Mouse (Mus musculus) kidney, embryonic 14.5 days (tissue): ENCODE measurements around the gene Kmt2d. TPM values are rescaled to one million over a fixed set of nuclear protein-coding genes. Genes with fewer than 3 reads are reported as not detected.
"Not testable (repeated sequence)": the region's sequence is repeated elsewhere in the genome, so short reads cannot be mapped to it uniquely, and the experiment has no call there.

ENCODE experiments used
- ATAC-seq: fragments of 200-750 bp; cut with Nextera tagmentation; 2 replicates; pipeline ENCODE4 v1.8.0; 2017; ENCODE audit warnings: moderate number of reproducible peaks, mild to moderate bottlenecking, moderate TSS enrichment, moderate library complexity; ENCODE audit not compliant: low FRiP score, low TSS enrichment
- H3K27ac ChIP-seq: fragments of 300-500 bp; sonication (generic); 2 replicates; pipeline ENCODE4 v1.5.1; 2014; ENCODE audit warnings: low read depth, mild to moderate bottlenecking, low read length, moderate library complexity, mixed read lengths
- H3K27me3 ChIP-seq: fragments of 300-500 bp; sonication (generic); 2 replicates; pipeline ENCODE4 v1.6.1; 2014; ENCODE audit warnings: mild to moderate bottlenecking, low read length; ENCODE audit not compliant: control insufficient read depth, insufficient read depth
- H3K36me3 ChIP-seq: fragments of 300-500 bp; sonication (generic); 2 replicates; pipeline ENCODE4 v1.6.1; 2014; ENCODE audit warnings: low read length, mixed read lengths; ENCODE audit not compliant: control insufficient read depth, insufficient read depth
- H3K4me1 ChIP-seq: fragments of 300-500 bp; sonication (generic); 2 replicates; pipeline ENCODE4 v1.6.1; 2014; ENCODE audit warnings: low read length, mixed read lengths; ENCODE audit not compliant: control insufficient read depth, insufficient read depth
- H3K4me2 ChIP-seq: fragments of 300-500 bp; sonication (generic); replicated peaks from 2 replicates; pipeline ENCODE4 v1.6.1; 2014; ENCODE audit warnings: low read depth, mild to moderate bottlenecking, low read length
- H3K4me3 ChIP-seq: fragments of 300-500 bp; sonication (generic); 2 replicates; pipeline ENCODE4 v1.5.1; 2014; ENCODE audit warnings: mild to moderate bottlenecking, low read length
- H3K9ac ChIP-seq: fragments of 300-500 bp; sonication (generic); 2 replicates; pipeline ENCODE4 v1.6.1; 2014; ENCODE audit warnings: low read depth, mild to moderate bottlenecking, low read length, moderate library complexity
- H3K9me3 ChIP-seq: fragments of 300-500 bp; sonication (generic); 2 replicates; pipeline ENCODE4 v1.6.1; 2016; ENCODE audit warnings: low read length; ENCODE audit not compliant: control insufficient read depth
- WGBS: fragments of 180-500 bp; shearing (Covaris S2); extraction: QIAGEN DNeasy Blood & Tissue Kit; methylation state at CpG from one replicate; pipeline ENCODE4 v1.1.7; 2014; 5-methylcytosine and 5-hydroxymethylcytosine counted together
- polyA plus RNA-seq: library from polyadenylated mRNA; unstranded; fragments of >200 nt; fragmentation: Nextera tagmentation; extraction: Ambion mirVana; gene quantifications from 2 replicates; pipeline ENCODE4 v1.2.1, GENCODE M21; 2014

Gene Kmt2d
- polyA plus RNA-seq = 17.5 and 21.4 TPM in 2 replicates

- peak; percentile 69 for ATAC-seq
- H3K4me1 ChIP-seq = peaks cover 26% of the 10 kb centered on the region
These were observed at the start of gene Kmt2d for GRCm38 (mm10) chr15:98871070-98871915. Kmt2d (minus strand) TSS chr15:98871204.

GRCm38 (mm10) chr15:98918499-98918895 is 47.5 kb upstream of the Kmt2d start:
- WGBS = 25% methylated on average over 8 of the region's 8 CpGs
- peak overlapping the region; percentile 26 for H3K27ac ChIP-seq
- H3K9ac ChIP-seq = peak overlapping the region; percentile 46

More at GRCm38 (mm10) chr15:98871070-98871915, at the start of gene Kmt2d:
- peak within 1 kb of the TSS; percentile 92 for H3K4me2 ChIP-seq
- peak within 1 kb of the TSS; percentile 98 for H3K9ac ChIP-seq
- peak within 1 kb of the TSS; percentile 70 for H3K4me3 ChIP-seq
- H3K27me3 ChIP-seq = no peaks in the 10 kb centered on the region
- no peaks in the 10 kb centered on the region for H3K9me3 ChIP-seq
- peak within 1 kb of the TSS; percentile 95 for H3K27ac ChIP-seq
- WGBS = under 1% methylated on average over 79 of the region's 94 CpGs
- H3K36me3 ChIP-seq = peaks cover 10% of the 10 kb centered on the region

GRCm38 (mm10) chr15:98917538-98918498 is 46.8 kb upstream of the Kmt2d start, which contains the start of gene Lmbr1l:
Lmbr1l (minus strand) TSS chr15:98918231.
- no peaks in the 10 kb centered on the region for H3K9me3 ChIP-seq
- peak; percentile 96 for ATAC-seq
- no peaks in the 10 kb centered on the region for H3K27me3 ChIP-seq
- H3K4me2 ChIP-seq = peak within 1 kb of the TSS; percentile 83
- peak within 1 kb of the TSS; percentile 86 for H3K4me3 ChIP-seq
- H3K27ac ChIP-seq = peak within 1 kb of the TSS; percentile 92
- H3K36me3 ChIP-seq = peaks cover 10% of the 10 kb centered on the region
- under 1% methylated on average over 81 of the region's 82 CpGs for WGBS
- peak within 1 kb of the TSS; percentile 77 for H3K9ac ChIP-seq
- H3K4me1 ChIP-seq = peaks cover 15% of the 10 kb centered on the region

More at GRCm38 (mm10) chr15:98918499-98918895, 47.5 kb upstream of the Kmt2d start:
- not testable (repeated sequence) for ATAC-seq, H3K36me3 ChIP-seq, H3K27me3 ChIP-seq, H3K9me3 ChIP-seq
- Histone ChIP-seq H3K4me1 (peaks cover 15% of the 10 kb centered on the region), H3K4me2 (peak overlapping the region; percentile 42), H3K4me3 (peak overlapping the region; percentile 86)

- ATAC-seq = no peak
- Histone ChIP-seq H3K9ac (peak overlapping the region; percentile 77), H3K9me3 (no peaks in the 10 kb centered on the region), H3K36me3 (peaks cover 17% of the 10 kb centered on the region), H3K4me3 (peak overlapping the region; percentile 86), H3K4me2 (peak overlapping the region; percentile 83), H3K27me3 (no peaks in the 10 kb centered on the region), H3K4me1 (peaks cover 15% of the 10 kb centered on the region), H3K27ac (peak overlapping the region; percentile 92; the same call in 1 of the 2 replicates)
- WGBS = 0% methylated on average over 14 of the region's 14 CpGs
These were observed 46.1 kb upstream of the Kmt2d start for GRCm38 (mm10) chr15:98917091-98917490.

- no peak overlapping the region for H3K27ac ChIP-seq
- H3K9ac ChIP-seq = no peak overlapping the region
- peak overlapping the region; percentile 83 for H3K4me2 ChIP-seq
- H3K36me3 ChIP-seq = peaks cover 26% of the 10 kb centered on the region
- H3K27me3 ChIP-seq = no peaks in the 10 kb centered on the region
- 82% methylated on average over 4 of the region's 4 CpGs for WGBS
- no peaks in the 10 kb centered on the region for H3K9me3 ChIP-seq
- peak overlapping the region; percentile 86; the same call in 1 of the 2 replicates for H3K4me3 ChIP-seq
- H3K4me1 ChIP-seq = peaks cover 15% of the 10 kb centered on the region
- no peak for ATAC-seq
These were observed 45.0 kb upstream of the Kmt2d start for GRCm38 (mm10) chr15:98916016-98916415.

- WGBS = 94% methylated on average over 6 of the region's 6 CpGs
- H3K4me2 ChIP-seq = no peak overlapping the region
- H3K4me3 ChIP-seq = no peak overlapping the region
- ATAC-seq = no peak
- H3K9ac ChIP-seq = no peak overlapping the region
- no peaks in the 10 kb centered on the region for H3K9me3 ChIP-seq
- H3K4me1 ChIP-seq = peaks cover 15% of the 10 kb centered on the region
- no peak overlapping the region for H3K27ac ChIP-seq
- H3K36me3 ChIP-seq = peaks cover 32% of the 10 kb centered on the region
- H3K27me3 ChIP-seq = no peaks in the 10 kb centered on the region
These were observed 43.9 kb upstream of the Kmt2d start for GRCm38 (mm10) chr15:98914903-98915302.

- Histone ChIP-seq H3K36me3 (peaks cover 51% of the 10 kb centered on the region), H3K4me1 (no peaks in the 10 kb centered on the region), H3K27ac (no peak overlapping the region), H3K27me3 (no peaks in the 10 kb centered on the region; the same call in none of the 2 replicates), H3K4me2 (no peak overlapping the region), H3K9ac (no peak overlapping the region), H3K4me3 (no peak overlapping the region), H3K9me3 (no peaks in the 10 kb centered on the region)
- 36% methylated on average over 10 of the region's 10 CpGs for WGBS
- no peak for ATAC-seq
These were observed 33.7 kb upstream of the Kmt2d start for GRCm38 (mm10) chr15:98904692-98905091.

- no peak overlapping the region for H3K27ac ChIP-seq
- H3K4me3 ChIP-seq = no peak overlapping the region
- H3K27me3 ChIP-seq = peaks cover 20% of the 10 kb centered on the region
- WGBS = 89% methylated on average over 2 of the region's 2 CpGs
- no peak for ATAC-seq
- no peak overlapping the region for H3K4me2 ChIP-seq
- peaks cover 31% of the 10 kb centered on the region for H3K36me3 ChIP-seq
- H3K9ac ChIP-seq = no peak overlapping the region
- no peaks in the 10 kb centered on the region for H3K9me3 ChIP-seq
- H3K4me1 ChIP-seq = peaks cover 9% of the 10 kb centered on the region
These were observed 31.6 kb upstream of the Kmt2d start for GRCm38 (mm10) chr15:98902600-98902999.
